Mouse (Mus musculus) C2C12 (cell line): ENCODE results near the gene Gpr22.

Experiments
- CEBPB ChIP-seq: IDR thresholded peaks from one replicate; pipeline ENCODE4 v1.6.1; 2011; ENCODE audit warnings: low read depth, mild to moderate bottlenecking, control low read depth, moderate library complexity
- CTCF ChIP-seq: IDR thresholded peaks from one replicate; pipeline ENCODE4 v1.5.1; 2011; ENCODE audit not compliant: control insufficient read depth, insufficient read depth, insufficient read length
- FOSL1 ChIP-seq: IDR thresholded peaks from one replicate; pipeline ENCODE4 v1.8.0; 2011; ENCODE audit warnings: mild to moderate bottlenecking, low read length; ENCODE audit not compliant: poor library complexity, insufficient read depth, severe bottlenecking
- MAX ChIP-seq: IDR thresholded peaks from one replicate; pipeline ENCODE4 v1.6.1; 2011; ENCODE audit warnings: mild to moderate bottlenecking, control low read depth
- MYOD1 ChIP-seq: IDR thresholded peaks from one replicate; pipeline ENCODE4 v1.6.1; 2011; ENCODE audit warnings: low read depth; ENCODE audit not compliant: control insufficient read depth, insufficient read length
- USF1 ChIP-seq: IDR thresholded peaks from one replicate; pipeline ENCODE4 v1.6.1; 2011; ENCODE audit warnings: low read depth, mild to moderate bottlenecking, control low read depth, moderate library complexity

- no peak for TF ChIP-seq CTCF
- TF ChIP-seq CEBPB = no peak
- TF ChIP-seq MYOD1 = no peak
- TF ChIP-seq MAX = no peak
- TF ChIP-seq USF1 = no peak
- TF ChIP-seq FOSL1 = no peak
Measured at GRCm38 (mm10) chr12:31667187-31667586, 46.6 kb downstream of the Gpr22 start.
